In genomic region chr1:58156747-58157146, GRCm38 (mm10) we compare ENCODE assay signal across 7 mouse cellular contexts. TPM values are rescaled to one million over a fixed set of nuclear protein-coding genes. Genes with fewer than 3 reads are reported as not detected.
DNase-seq lines count a peak whose midpoint lies in the region; ATAC-seq and TF ChIP-seq lines count a peak whose summit lies in the region.

No protein-coding gene starts in this region.

- ATAC-seq in midbrain, embryonic 13.5 days = no peak
- no peak for ATAC-seq in lung, embryonic 14.5 days (ENCODE audit: insufficient read depth)

- TF ChIP-seq POLR2A in kidney, adult 2 months (IDR thresholded peaks at IDR 0.05; ENCODE audit: low read depth, low read length) = no peak

- H3K9me3 ChIP-seq in midbrain, embryonic 10.5 days (replicated peaks) = no peaks in the 10 kb centered on the region
- no peaks in the 10 kb centered on the region for H3K9me3 ChIP-seq in midbrain, embryonic 13.5 days
- H3K9me3 ChIP-seq in lung, embryonic 14.5 days (ENCODE audit: low read depth, low read length) = no peaks in the 10 kb centered on the region

- H3K27me3 ChIP-seq in midbrain, embryonic 10.5 days (ENCODE audit: low read depth, poor library complexity, severe bottlenecking) = no peaks in the 10 kb centered on the region
- no peaks in the 10 kb centered on the region for H3K27me3 ChIP-seq in midbrain, embryonic 13.5 days
- H3K27me3 ChIP-seq in kidney, adult 2 months (replicated peaks; ENCODE audit: control insufficient read depth, insufficient read depth, low read length) = no peaks in the 10 kb centered on the region
- H3K27me3 ChIP-seq in lung, embryonic 14.5 days (ENCODE audit: insufficient read depth, low read length) = no peaks in the 10 kb centered on the region

- H3K9ac ChIP-seq in midbrain, embryonic 13.5 days (replicated peaks) = no peak overlapping the region
- H3K9ac ChIP-seq in lung, embryonic 14.5 days = no peak overlapping the region

- H3K27ac ChIP-seq in midbrain, embryonic 10.5 days (replicated peaks) = no peak overlapping the region
- H3K27ac ChIP-seq in midbrain, embryonic 13.5 days = no peak overlapping the region
- H3K27ac ChIP-seq in kidney, adult 2 months (ENCODE audit: insufficient read depth, low read depth, low read length) = no peak overlapping the region
- no peak overlapping the region for H3K27ac ChIP-seq in lung, embryonic 14.5 days (ENCODE audit: low read depth)

- H3K36me3 ChIP-seq in midbrain, embryonic 10.5 days = no peaks in the 10 kb centered on the region
- no peaks in the 10 kb centered on the region for H3K36me3 ChIP-seq in midbrain, embryonic 13.5 days
- no peaks in the 10 kb centered on the region for H3K36me3 ChIP-seq in kidney, adult 2 months (ENCODE audit: control insufficient read depth, insufficient read depth, low read length)
- H3K36me3 ChIP-seq in lung, embryonic 14.5 days (ENCODE audit: insufficient read depth) = no peaks in the 10 kb centered on the region

- TF ChIP-seq CTCF in kidney, adult 2 months (conservative IDR thresholded peaks at IDR 0.05; ENCODE audit: insufficient read depth, insufficient read length, low read depth, low read length) = peak; percentile 65
- peak; percentile 81 for TF ChIP-seq CTCF in lung, embryonic 14.5 days (IDR thresholded peaks at IDR 0.05; ENCODE audit: low read depth)

- peak; percentile 25 for DNase-seq in midbrain, embryonic 10.5 days (ENCODE audit: low spot score)
- peak; percentile 75 for DNase-seq in NIH3T3 (ENCODE audit: low read depth)
- DNase-seq in embryo, embryonic 10.5 days (ENCODE audit: low spot score) = peak; percentile 69
- peak; percentile 34 for DNase-seq in kidney, adult 2 months
- DNase-seq in lung, embryonic 14.5 days = peak; percentile 81
- DNase-seq in spleen, postnatal 4 days (ENCODE audit: low spot score in 2 of 2) = peak; percentile 30 to 71

- no peaks in the 10 kb centered on the region for H3K4me1 ChIP-seq in midbrain, embryonic 10.5 days
- no peaks in the 10 kb centered on the region for H3K4me1 ChIP-seq in midbrain, embryonic 13.5 days (replicated peaks)
- H3K4me1 ChIP-seq in kidney, adult 2 months (ENCODE audit: control insufficient read depth, insufficient read depth, low read length) = no peaks in the 10 kb centered on the region
- no peaks in the 10 kb centered on the region for H3K4me1 ChIP-seq in lung, embryonic 14.5 days (ENCODE audit: insufficient read depth)

- no peak overlapping the region for H3K4me3 ChIP-seq in midbrain, embryonic 10.5 days
- H3K4me3 ChIP-seq in midbrain, embryonic 13.5 days (replicated peaks) = no peak overlapping the region
- no peak overlapping the region for H3K4me3 ChIP-seq in kidney, adult 2 months (ENCODE audit: insufficient read depth, low read depth, low read length)
- H3K4me3 ChIP-seq in lung, embryonic 14.5 days (ENCODE audit: low read depth, low read length) = no peak overlapping the region

- H3K4me2 ChIP-seq in midbrain, embryonic 13.5 days (replicated peaks) = no peak overlapping the region
- no peak overlapping the region for H3K4me2 ChIP-seq in lung, embryonic 14.5 days

- WGBS in midbrain, embryonic 10.5 days = 59% methylated on average over 5 of the region's 5 CpGs
- 54% methylated on average over 5 of the region's 5 CpGs for WGBS in midbrain, embryonic 13.5 days
- WGBS in kidney, adult 2 months = 31% methylated on average over 5 of the region's 5 CpGs
- 45% methylated on average over 5 of the region's 5 CpGs for WGBS in lung, embryonic 14.5 days

RNA-seq across cellular contexts. Expression of gene Aox3, which starts 43.8 kb away (rescaled TPM):
- polyA plus RNA-seq in midbrain, embryonic 10.5 days (2016; fragmentation: Nextera tagmentation; extraction: Ambion mirVana) = 0.12 and 0.24 TPM in 2 replicates
- 0.22 and 0.24 TPM in 2 replicates for polyA plus RNA-seq in midbrain, embryonic 13.5 days (2015; fragmentation: Nextera tagmentation; extraction: Ambion mirVana)
- 1.1 and 1.2 TPM in 2 replicates for polyA plus RNA-seq in kidney, adult 2 months (2012; rRNA removed)
- 0.91 and 1.1 TPM in 2 replicates for polyA plus RNA-seq in lung, embryonic 14.5 days (2014; fragmentation: Nextera tagmentation; extraction: Ambion mirVana)

RNA-seq across cellular contexts. Expression of gene Aox4, which starts 53.5 kb away (rescaled TPM):
- 0.11 TPM in 1 of 2 replicates, not detected in the other for polyA plus RNA-seq in midbrain, embryonic 10.5 days (2016; fragmentation: Nextera tagmentation; extraction: Ambion mirVana)
- 0.05 and 0.19 TPM in 2 replicates for polyA plus RNA-seq in midbrain, embryonic 13.5 days (2015; fragmentation: Nextera tagmentation; extraction: Ambion mirVana)
- polyA plus RNA-seq in kidney, adult 2 months (2012; rRNA removed) = 0.04 and 0.14 TPM in 2 replicates
- polyA plus RNA-seq in lung, embryonic 14.5 days (2014; fragmentation: Nextera tagmentation; extraction: Ambion mirVana) = 0.22 TPM in 1 of 2 replicates, not detected in the other

Comparison
In these comparisons a context has a peak if more than half of its experiments do, and no peak if none do; other contexts are left out.
1. DNase-seq: peak in every context shown above with its lines; median percentile 81 in lung, embryonic 14.5 days; 75 in NIH3T3; 69 in embryo, embryonic 10.5 days; 50 in spleen, postnatal 4 days; 34 in kidney, adult 2 months; 25 in midbrain, embryonic 10.5 days.